8 mouse cellular contexts compared by ENCODE assay signal in the genomic region with DNA sequence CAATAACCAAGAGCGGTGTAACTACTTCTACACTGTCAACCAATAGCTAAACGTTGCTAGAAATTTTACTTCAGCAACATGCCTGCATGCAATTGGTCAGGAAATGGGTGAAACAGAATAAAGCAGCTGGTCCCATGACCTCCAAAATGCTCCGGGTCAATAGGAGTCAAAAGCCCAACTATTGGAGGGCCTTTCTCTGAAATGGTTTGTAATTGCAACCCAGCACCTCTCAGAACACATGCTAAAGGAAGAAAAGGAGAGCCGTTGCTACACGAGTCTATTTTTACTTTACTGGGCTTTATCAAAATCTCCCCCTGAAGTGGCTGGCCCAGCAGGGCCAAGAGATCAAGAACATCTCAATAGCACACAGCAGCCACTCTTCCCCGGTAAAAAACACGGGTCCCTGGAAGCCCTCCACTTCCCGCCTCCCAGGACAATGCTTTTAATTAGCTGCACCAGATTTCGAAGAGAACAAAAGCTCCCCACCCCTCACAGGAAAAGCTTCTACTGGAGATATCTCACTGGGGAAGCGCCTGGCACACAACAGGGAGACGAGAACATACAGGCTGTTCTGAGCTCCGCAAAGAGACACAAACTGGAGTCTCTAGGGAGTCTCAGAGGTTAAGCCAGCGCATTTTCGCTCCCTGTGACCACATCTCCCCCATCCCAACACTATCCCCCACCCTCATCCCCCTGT. TPM values are rescaled to one million over a fixed set of nuclear protein-coding genes. Genes with fewer than 3 reads are reported as not detected.
DNase-seq lines count a peak whose midpoint lies in the region; ATAC-seq lines count a peak whose summit lies in the region.

No protein-coding gene starts in this region.

- 12% methylated on average over 14 of the region's 14 CpGs for WGBS in forebrain, embryonic 14.5 days
- WGBS in hindbrain, embryonic 11.5 days = 12% methylated on average over 14 of the region's 14 CpGs

- H3K9me3 ChIP-seq in forebrain, embryonic 14.5 days (replicated peaks; ENCODE audit: control insufficient read depth, low read length) = no peaks in the 10 kb centered on the region
- H3K9me3 ChIP-seq in hindbrain, embryonic 11.5 days (ENCODE audit: control insufficient read depth, low read length) = no peaks in the 10 kb centered on the region

- peak; percentile 28 for DNase-seq in adrenal gland, adult 2 months
- no peak for DNase-seq in adrenal gland, postnatal 4 days (ENCODE audit: low spot score in 2 of 2)
- DNase-seq in forebrain, embryonic 14.5 days (ENCODE audit: low spot score) = peak; percentile 64
- peak; percentile 58 for DNase-seq in hindbrain, embryonic 11.5 days (ENCODE audit: low spot score)
- peak; percentile 64 to 72 for DNase-seq in left cerebral cortex, postnatal 25 days (ENCODE audit: low spot score in 2 of 2)
- DNase-seq in telencephalon, adult 2 months (ENCODE audit: low read depth, low spot score) = peak; percentile 68
- DNase-seq in thymus, adult 18-20 months = no peak

- peak overlapping the region; percentile 14; the same call in 1 of the 2 replicates for H3K9ac ChIP-seq in forebrain, embryonic 14.5 days (ENCODE audit: low read length)
- no peak overlapping the region for H3K9ac ChIP-seq in hindbrain, embryonic 11.5 days (ENCODE audit: low read depth, low read length)

- no peak overlapping the region for H3K4me3 ChIP-seq in forebrain, embryonic 14.5 days (ENCODE audit: low read depth, low read length)
- no peak overlapping the region for H3K4me3 ChIP-seq in hindbrain, embryonic 11.5 days (ENCODE audit: low read depth, low read length)

- intact Hi-C loops in left cerebral cortex, postnatal 25 days (cut with DNase I) = loop anchor here (2.0 to 10.0 kb wide), 3 partner anchors 16 to 278 kb away; no protein-coding TSS in a partner anchor

- H3K36me3 ChIP-seq in forebrain, embryonic 14.5 days (ENCODE audit: control insufficient read depth, insufficient read depth, low read length) = no peaks in the 10 kb centered on the region
- no peaks in the 10 kb centered on the region for H3K36me3 ChIP-seq in hindbrain, embryonic 11.5 days (ENCODE audit: control insufficient read depth, insufficient read depth, low read length)

- no peak overlapping the region for H3K27ac ChIP-seq in forebrain, embryonic 14.5 days (ENCODE audit: low read depth, low read length)
- peak overlapping the region; percentile 34; the same call in 1 of the 2 replicates for H3K27ac ChIP-seq in hindbrain, embryonic 11.5 days (ENCODE audit: low read depth, low read length)

- H3K27me3 ChIP-seq in forebrain, embryonic 14.5 days (replicated peaks; ENCODE audit: control insufficient read depth, insufficient read depth, low read length) = no peaks in the 10 kb centered on the region
- no peaks in the 10 kb centered on the region for H3K27me3 ChIP-seq in hindbrain, embryonic 11.5 days (ENCODE audit: control insufficient read depth, insufficient read depth, low read length)

- H3K4me1 ChIP-seq in forebrain, embryonic 14.5 days (ENCODE audit: control insufficient read depth, insufficient read depth, low read length) = peaks cover 44% of the 10 kb centered on the region
- H3K4me1 ChIP-seq in hindbrain, embryonic 11.5 days (replicated peaks; ENCODE audit: control insufficient read depth, insufficient read depth, low read length) = 0 out of 2 replicates have a peak, but pooled peaks cover 8% of the 10 kb centered on the region

- no peak; the same call in 1 of the 2 replicates for ATAC-seq in forebrain, embryonic 14.5 days
- ATAC-seq in hindbrain, embryonic 11.5 days (ENCODE audit: low FRiP score) = peak; percentile 6; the same call in 1 of the 2 replicates
- ATAC-seq in megakaryocyte-erythroid progenitor cell, adult 5-6 weeks (replicated peaks; ENCODE audit: low FRiP score, low TSS enrichment, poor library complexity, severe bottlenecking) = peak; percentile 53

- peak overlapping the region; percentile 10; the same call in 1 of the 2 replicates for H3K4me2 ChIP-seq in forebrain, embryonic 14.5 days (ENCODE audit: low read length)
- H3K4me2 ChIP-seq in hindbrain, embryonic 11.5 days (replicated peaks; ENCODE audit: low read depth, low read length) = no peak overlapping the region

RNA-seq across cellular contexts. Expression of a gene that starts 15.2 kb away (rescaled TPM):
- total RNA-seq in adrenal gland, adult 2 months (2021) = 10 to 100 TPM; 39.9 to 50.3 TPM
- polyA plus RNA-seq in adrenal gland, adult 2 months (2012; rRNA removed) = 42.7 and 51.2 TPM in 2 replicates
- 10 to 100 TPM; 49.0 to 49.2 TPM for total RNA-seq in adrenal gland, postnatal 4 days (2021)
- polyA plus RNA-seq in forebrain, embryonic 14.5 days (2014; fragmentation: Nextera tagmentation; extraction: Ambion mirVana) = 7.1 and 8.1 TPM in 2 replicates
- 7.4 and 8.8 TPM in 2 replicates for polyA plus RNA-seq in hindbrain, embryonic 11.5 days (2014; fragmentation: Nextera tagmentation; extraction: Ambion mirVana)
- 1 to 10 TPM; 3.5 to 4.0 TPM for total RNA-seq in left cerebral cortex, postnatal 25 days (2021)
- 13.6 and 24.1 TPM in 2 replicates for total RNA-seq in megakaryocyte-erythroid progenitor cell, adult 5-6 weeks (2014; fragmentation: Nextera tagmentation)
- 23.6 and 31.5 TPM in 2 replicates for total RNA-seq in megakaryocyte-erythroid progenitor cell, adult 5-6 weeks (2017)

RNA-seq across cellular contexts. Expression of a gene that starts 30.8 kb away (rescaled TPM):
- 10 to 100 TPM; 13.0 to 13.7 TPM for total RNA-seq in adrenal gland, adult 2 months (2021)
- 1.4 and 1.6 TPM in 2 replicates for polyA plus RNA-seq in adrenal gland, adult 2 months (2012; rRNA removed)
- 10 to 100 TPM; 12.2 to 13.6 TPM for total RNA-seq in adrenal gland, postnatal 4 days (2021)
- polyA plus RNA-seq in forebrain, embryonic 14.5 days (2014; fragmentation: Nextera tagmentation; extraction: Ambion mirVana) = 30.7 and 32.5 TPM in 2 replicates
- 22.3 and 28.5 TPM in 2 replicates for polyA plus RNA-seq in hindbrain, embryonic 11.5 days (2014; fragmentation: Nextera tagmentation; extraction: Ambion mirVana)
- 10 to 100 TPM; 83.8 to 89.4 TPM for total RNA-seq in left cerebral cortex, postnatal 25 days (2021)
- total RNA-seq in megakaryocyte-erythroid progenitor cell, adult 5-6 weeks (2014; fragmentation: Nextera tagmentation) = 3.2 and 6.6 TPM in 2 replicates
- total RNA-seq in megakaryocyte-erythroid progenitor cell, adult 5-6 weeks (2017) = 1.9 and 4.6 TPM in 2 replicates

Comparison
In these comparisons a context has a peak if more than half of its experiments do, and no peak if none do; other contexts are left out.
1. DNase-seq: peak in adrenal gland, adult 2 months (single experiment), forebrain, embryonic 14.5 days (single experiment), hindbrain, embryonic 11.5 days (single experiment), left cerebral cortex, postnatal 25 days (2 of 2) and telencephalon, adult 2 months (single experiment); none in adrenal gland, postnatal 4 days (0 of 2) and thymus, adult 18-20 months (0 of 2).
2. RNA of a gene that starts 30.8 kb away (total RNA-seq): 83.8 to 89.4 TPM in left cerebral cortex, postnatal 25 days; 13.0 to 13.7 TPM in adrenal gland, adult 2 months, 12.2 to 13.6 TPM in adrenal gland, postnatal 4 days and 1.9 to 6.6 TPM in megakaryocyte-erythroid progenitor cell, adult 5-6 weeks; every median in the first group is over 4 times any median in the second.